Mouse (Mus musculus) Patski (cell line): ENCODE measurements around the gene Traf2. TPM values are rescaled to one million over a fixed set of nuclear protein-coding genes. Genes with fewer than 3 reads are reported as not detected.

ENCODE experiments used
- ATAC-seq: fragments of 100-300 bp; one replicate; pipeline ENCODE4 v1.8.0; 2021
- CTCF ChIA-PET: fragments of 350-600 bp; sonication (Branson Sonifier 250); formaldehyde crosslinking; loops from one replicate; lab custom pipeline; 2022; ENCODE audit warnings: inconsistent platforms; lab: Charles Lee
- POLR2A ChIA-PET: fragments of 350-600 bp; sonication (Branson Sonifier 250); formaldehyde crosslinking; loops from one replicate; lab custom pipeline; 2022; ENCODE audit warnings: antibody characterized with exemption, inconsistent platforms; lab: Charles Lee
- DNase-seq: peaks from one replicate; pipeline ENCODE4 v3.0.0-alpha.2; 2011; ENCODE audit warnings: low read depth, low spot score
- H3K27me3 ChIP-seq: fragments of 371-371 bp; one replicate; pipeline ENCODE4 v1.5.1; 2021
- CTCF ChIP-seq: fragments of 100-300 bp; IDR thresholded peaks from one replicate; pipeline ENCODE4 v1.5.1; 2021
- in situ Hi-C: fragments of 300-500 bp; cut with MboI; formaldehyde crosslinking; loops from 3 replicates; pipeline ENCODE4 v1.11.1; 2018; ENCODE audit warnings: low pct_unique_long_range_greater_than_20kb, mixed read lengths
- polyA plus RNA-seq: library from polyadenylated mRNA; unstranded; gene quantifications from one replicate; pipeline ENCODE4 v1.2.3, GENCODE M21; 2021

Traf2 gene
- polyA plus RNA-seq, 1 experiment from 2014 or later, result 30.4 TPM

DNA sequence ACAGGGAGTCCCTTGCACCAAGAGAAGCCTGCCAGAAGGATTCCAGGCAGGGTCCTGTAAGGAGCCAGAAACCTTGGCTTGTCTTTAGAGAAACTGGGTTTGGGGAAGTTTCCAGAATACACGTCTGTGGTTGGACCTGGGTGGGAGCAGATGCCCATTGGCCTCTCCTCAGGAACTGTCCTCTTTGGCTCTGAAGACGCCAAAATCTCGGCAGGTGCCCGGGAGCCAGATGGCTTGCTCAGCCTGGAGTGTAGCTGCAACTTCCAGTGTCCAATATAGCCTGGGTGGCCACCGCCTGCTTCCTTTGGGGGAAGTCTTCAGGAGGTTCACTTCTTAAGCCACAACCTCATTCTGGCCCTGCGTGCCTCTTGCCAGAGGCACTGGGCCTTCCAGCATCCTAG, 35.2 kb upstream of the Traf2 start:
- TF ChIP-seq CTCF, result no peak
- H3K27me3 ChIP-seq, result no peaks in the 10 kb centered on the region
- ChIA-PET POLR2A (interaction anchor here (0.8 to 1.3 kb wide), 2 partner anchors 24 to 27 kb away, joined by 3 to 6 read pairs; partner anchors contain the start of gene Edf1), CTCF (interaction anchor here (0.8 to 3.2 kb wide), 11 partner anchors 10 to 152 kb away, joined by 3 to 30 read pairs (median 4); partner anchors contain the start of genes Edf1 and Rabl6)
- ATAC-seq, result no peak
- in situ Hi-C loops, result no loop called here
- no peak for DNase-seq

DNA sequence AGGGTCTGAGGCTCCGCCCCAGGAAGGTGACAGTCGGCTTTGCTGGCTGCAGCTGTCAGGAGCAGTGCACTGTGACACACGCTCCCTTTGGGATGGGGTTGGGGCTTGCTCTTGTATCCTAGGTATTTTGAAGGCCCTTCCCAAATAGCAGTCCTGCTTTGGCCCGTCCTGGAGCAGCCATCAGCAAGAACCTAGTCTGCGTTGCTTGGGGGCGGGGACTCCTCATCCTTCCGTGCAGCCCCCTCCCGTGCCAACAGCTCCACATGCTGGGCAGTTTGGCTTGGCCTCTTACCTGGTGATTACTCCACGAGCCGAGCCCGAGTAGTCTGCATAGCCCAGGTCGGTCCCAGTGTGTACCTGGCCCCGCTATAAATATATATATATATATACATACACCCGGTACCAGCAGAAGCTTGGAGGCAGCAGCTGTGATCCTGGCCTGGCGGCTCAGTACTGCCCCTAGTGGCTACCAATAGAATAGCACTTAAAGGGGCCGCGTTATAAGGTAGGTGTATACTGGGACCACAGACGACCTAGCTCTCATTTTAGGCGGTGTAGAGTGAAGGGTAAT, 34.6 kb upstream of the Traf2 start, which contains the start of gene Ajm1:
Gene Ajm1 (minus strand): TSS at position 464 of the 571 bp plus-strand sequence.
- no peak for TF ChIP-seq CTCF
- in situ Hi-C loops, result no loop called here
- peak; percentile 64 for ATAC-seq
- ChIA-PET CTCF (interaction anchor here (0.7 to 3.2 kb wide), 13 partner anchors 9 to 152 kb away, joined by 3 to 30 read pairs (median 4); partner anchors contain the start of genes Edf1 and Rabl6), POLR2A (interaction anchor here (0.8 to 1.3 kb wide), 2 partner anchors 24 to 27 kb away, joined by 3 to 6 read pairs; partner anchors contain the start of gene Edf1)
- no peak for DNase-seq
- H3K27me3 ChIP-seq, result no peaks in the 10 kb centered on the region

DNA sequence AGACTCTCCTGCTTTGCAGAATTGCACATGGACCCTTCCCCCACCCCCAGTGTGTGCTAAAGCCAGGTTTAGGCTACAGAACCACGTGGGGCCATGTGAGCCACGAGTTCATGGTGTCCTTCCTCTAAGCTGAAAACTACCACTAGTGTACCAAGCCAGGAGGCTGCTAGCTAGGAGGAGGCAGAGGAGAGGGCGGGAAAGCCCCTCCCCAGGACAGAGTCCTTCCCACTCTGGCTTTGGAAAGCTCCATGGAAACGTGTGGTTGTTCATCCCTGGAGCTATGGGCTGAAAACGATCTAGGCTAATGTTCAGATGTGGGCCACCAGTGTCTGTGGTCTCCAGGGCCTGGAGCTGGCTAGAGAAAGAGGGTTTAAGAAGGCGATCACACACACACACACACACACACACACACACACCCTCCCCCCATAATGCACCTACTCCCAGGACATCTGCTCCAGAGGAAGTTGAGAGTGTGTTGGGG, 33.9 kb upstream of the Traf2 start:
- H3K27me3 ChIP-seq, result no peaks in the 10 kb centered on the region
- no peak for TF ChIP-seq CTCF
- ChIA-PET CTCF (interaction anchor here (0.7 to 3.2 kb wide), 9 partner anchors 11 to 151 kb away, joined by 3 to 30 read pairs (median 4); partner anchors contain the start of gene Edf1), POLR2A (interaction anchor here (0.5 to 1.3 kb wide), 3 partner anchors 23 to 829 kb away, joined by 3 to 6 read pairs (median 4); partner anchors contain the start of genes Edf1 and Inpp5e)
- in situ Hi-C loops, result no loop called here
- no peak for DNase-seq
- ATAC-seq, result no peak

DNA sequence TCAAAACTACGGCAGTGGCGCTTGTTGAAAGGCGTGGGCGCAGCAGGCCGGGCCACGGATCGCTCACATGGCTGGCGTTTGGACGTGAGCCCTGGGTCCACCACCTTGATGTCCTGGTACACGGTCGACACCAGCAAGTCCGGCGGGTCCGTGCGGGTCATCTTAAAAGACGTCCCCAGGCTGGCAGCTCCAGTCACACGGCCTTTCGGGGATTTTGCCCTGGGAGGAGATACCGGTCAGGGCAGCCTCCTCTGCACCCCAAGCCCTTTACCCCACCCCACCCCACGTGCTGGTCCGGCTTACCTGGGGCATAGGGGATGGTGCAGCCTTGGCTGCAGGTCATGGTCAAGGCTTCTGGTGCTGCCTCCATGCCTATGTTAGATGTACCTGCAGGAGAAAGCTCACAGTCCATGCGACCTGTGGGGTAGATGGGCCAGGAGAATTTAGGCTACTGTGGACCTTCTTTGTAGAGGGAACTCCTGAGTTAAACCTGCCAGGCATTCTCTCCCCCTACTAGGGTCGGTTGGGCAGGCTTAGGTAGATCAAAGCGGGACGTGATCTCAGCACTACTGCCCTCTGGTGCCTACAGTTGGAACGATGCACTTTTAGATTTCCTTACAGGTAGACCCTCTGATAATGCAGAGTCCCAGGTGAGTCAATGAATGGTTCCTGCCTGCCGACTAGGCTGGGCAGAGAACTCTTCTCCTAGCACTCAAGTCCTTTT, 33.2 kb upstream of the Traf2 start:
- H3K27me3 ChIP-seq, result no peaks in the 10 kb centered on the region
- CTCF ChIA-PET, result interaction anchor here (0.7 to 3.2 kb wide), 3 partner anchors 12 to 73 kb away, joined by 3 to 30 read pairs (median 10); no protein-coding TSS in a partner anchor
- in situ Hi-C loops, result no loop called here
- TF ChIP-seq CTCF, result no peak
- DNase-seq, result no peak
- POLR2A ChIA-PET, result interaction anchor here (0.9 kb wide), 1 partner anchor 27 kb away, joined by 3 read pairs; no protein-coding TSS in a partner anchor
- ATAC-seq, result no peak

DNA sequence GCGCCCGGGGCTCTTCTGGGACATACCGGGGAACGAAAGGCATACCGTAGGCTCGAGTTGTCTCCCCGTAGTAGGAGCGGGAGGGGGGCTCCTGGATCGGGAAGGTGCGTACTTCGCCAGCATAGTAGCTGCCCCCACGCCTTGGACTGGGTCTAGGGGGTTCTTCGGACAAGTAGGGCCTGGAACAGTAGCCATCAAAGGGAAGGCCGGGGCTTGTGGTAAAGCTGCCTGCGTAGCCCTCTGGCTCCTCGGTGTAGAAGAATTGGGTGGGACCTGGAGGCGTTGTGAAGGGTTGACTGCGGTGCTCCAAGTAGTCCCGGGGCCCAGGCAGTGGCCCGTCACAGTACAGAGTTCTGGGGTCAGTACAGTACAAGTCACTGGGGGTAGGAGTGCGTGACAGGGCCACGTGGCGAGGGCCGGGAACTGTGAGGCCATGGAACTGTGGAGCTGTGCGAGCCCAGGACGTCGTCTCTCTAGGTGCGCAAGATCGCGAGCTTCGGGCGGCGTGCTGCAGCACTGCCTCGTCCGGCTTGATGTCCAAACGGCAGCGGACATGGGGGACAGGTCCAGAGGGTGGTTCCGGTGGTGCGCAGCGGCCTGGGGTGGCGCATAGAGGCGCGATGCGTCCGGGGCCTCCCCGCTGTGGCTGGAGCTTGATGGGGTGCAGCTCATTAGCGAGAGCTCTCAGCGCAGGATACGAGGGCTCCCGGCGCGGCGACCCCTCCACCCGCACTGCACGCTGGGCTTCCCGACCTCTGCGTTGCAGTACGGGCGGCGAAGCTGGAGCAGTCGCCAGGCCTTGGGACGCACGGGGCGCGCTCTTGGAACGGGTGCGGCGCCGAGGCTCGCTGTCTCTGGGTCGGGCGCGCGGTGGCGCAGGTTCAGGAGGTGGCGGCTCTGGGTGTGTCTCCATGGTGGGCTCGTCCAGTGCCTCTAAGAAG, 32.3 kb upstream of the Traf2 start:
- POLR2A ChIA-PET, result no interaction called here
- H3K27me3 ChIP-seq, result no peaks in the 10 kb centered on the region
- DNase-seq, result no peak
- CTCF ChIA-PET, result interaction anchor here (3.2 kb wide), 1 partner anchor 12 kb away, joined by 30 read pairs; no protein-coding TSS in a partner anchor
- no peak for ATAC-seq
- no peak for TF ChIP-seq CTCF
- in situ Hi-C loops, result no loop called here

DNA sequence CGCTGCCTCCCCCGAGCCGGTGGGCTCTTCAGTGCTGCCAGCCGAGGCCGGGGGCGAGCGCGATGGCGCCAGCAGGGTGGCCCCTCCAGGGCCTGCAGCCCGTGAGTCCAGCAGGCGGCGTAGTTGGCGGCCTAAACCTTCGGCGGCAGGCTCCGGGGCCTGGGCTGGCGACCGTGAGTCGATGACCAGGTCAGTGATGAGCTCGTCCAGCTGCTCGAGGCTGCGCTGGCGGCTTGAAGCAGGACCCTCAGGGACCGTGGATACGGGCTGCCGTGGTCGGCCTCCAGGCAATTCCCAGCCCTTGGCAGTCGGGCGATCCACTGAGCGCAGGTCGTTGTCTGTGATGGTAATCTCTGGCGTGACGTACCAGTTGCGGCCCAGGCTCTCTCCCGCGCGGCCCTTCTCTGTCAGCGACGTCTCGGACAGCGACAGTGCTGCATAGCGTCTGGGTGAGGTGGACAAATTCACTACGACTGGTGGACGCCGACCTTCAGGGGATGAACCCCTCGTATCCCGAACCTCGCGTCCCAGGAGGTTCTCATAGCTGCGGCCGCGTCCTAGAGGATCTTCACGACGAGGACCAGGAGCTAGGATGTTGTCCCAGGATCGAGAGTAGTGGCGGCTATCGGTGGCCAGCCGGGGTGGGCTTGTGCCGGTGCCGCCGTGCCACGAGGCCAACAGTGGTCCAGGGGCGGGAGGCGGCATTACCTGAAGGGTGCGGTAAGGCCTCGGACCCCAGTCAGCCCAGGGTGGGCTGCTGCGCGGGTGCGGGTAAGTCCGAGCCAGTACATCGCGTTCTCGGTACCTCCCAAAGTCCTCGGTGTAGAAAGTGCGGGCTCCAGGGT, 31.4 kb upstream of the Traf2 start:
- DNase-seq, result no peak
- in situ Hi-C loops, result no loop called here
- ATAC-seq, result no peak
- no peak for TF ChIP-seq CTCF
- no peaks in the 10 kb centered on the region for H3K27me3 ChIP-seq
- ChIA-PET CTCF (interaction anchor here (1.2 kb wide), 1 partner anchor 14 kb away, joined by 6 read pairs; no protein-coding TSS in a partner anchor), POLR2A (interaction anchor here (0.5 kb wide), 1 partner anchor 212 kb away, joined by 4 read pairs; the partner anchor contains the start of gene Uap1l1)

DNA sequence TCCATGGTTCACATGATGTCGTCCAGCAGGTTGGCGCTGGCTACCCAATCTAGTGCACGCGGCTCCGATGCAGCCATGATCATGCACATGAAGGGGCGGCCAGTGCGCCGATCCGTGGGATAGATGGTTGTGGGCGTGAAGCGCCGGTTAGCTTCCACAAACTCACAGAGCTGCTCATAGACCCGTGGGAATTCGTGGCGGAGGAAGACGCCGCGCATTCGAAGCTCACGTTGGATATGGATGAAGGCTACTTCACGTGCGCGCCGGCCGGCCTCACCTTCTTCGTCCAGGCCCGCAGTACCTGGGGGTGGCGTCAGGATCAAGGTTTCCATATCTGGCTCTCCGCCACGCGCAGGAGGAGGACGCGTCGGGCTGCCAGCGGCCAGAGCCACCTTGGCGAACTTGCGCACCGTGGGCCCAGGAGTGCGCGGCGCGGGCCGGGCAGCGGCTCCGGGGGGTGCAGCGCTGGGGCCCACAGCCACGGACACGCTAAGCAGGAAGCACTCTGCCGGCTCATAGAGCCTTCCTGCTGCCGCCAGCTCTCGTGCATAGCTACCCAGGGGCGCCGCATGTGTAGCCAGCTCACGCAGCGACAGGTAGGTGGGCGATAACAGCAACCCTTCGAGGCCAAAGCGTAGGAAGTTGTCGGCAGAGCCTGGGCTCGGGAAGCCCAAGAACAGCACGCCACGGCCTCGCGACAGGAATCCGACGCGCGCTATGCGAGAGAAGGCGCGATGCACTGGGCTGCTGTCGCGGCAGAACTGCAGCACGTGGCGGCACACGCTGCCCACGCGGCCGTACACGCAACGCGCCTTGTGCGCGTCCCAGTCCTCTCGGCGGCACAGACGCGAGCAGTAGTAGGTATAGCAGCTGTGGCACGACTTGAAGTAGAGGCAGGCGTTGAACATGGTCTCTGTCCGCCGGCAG, 30.5 kb upstream of the Traf2 start:
- no peak for TF ChIP-seq CTCF
- CTCF ChIA-PET, result interaction anchor here (0.7 to 1.2 kb wide), 2 partner anchors 10 to 15 kb away, joined by 3 to 6 read pairs; no protein-coding TSS in a partner anchor
- DNase-seq, result no peak
- no peak for ATAC-seq
- in situ Hi-C loops, result no loop called here
- POLR2A ChIA-PET, result no interaction called here
- no peaks in the 10 kb centered on the region for H3K27me3 ChIP-seq
